Mouse (Mus musculus): ENCODE measurements around the gene Cyp4b1. TPM values are rescaled to one million over a fixed set of nuclear protein-coding genes. Genes with fewer than 3 reads are reported as not detected.
A peak's percentile ranks its signal among the peaks of the same experiment; 100 is the strongest.
"Not testable (repeated sequence)": the region's sequence is repeated elsewhere in the genome, so short reads cannot be mapped to it uniquely, and the experiment has no call there.

Cyp4b1 gene
- total and polyA plus RNA-seq, 2 experiments from 2014 or later, result 1.9 to 4.0 TPM

GRCm38 (mm10) chr4:115650866-115651265 is 3.3 kb upstream of the Cyp4b1 start:
- Histone ChIP-seq H3K4me1 (ENCODE audit: insufficient read depth, low read length) (no peaks in the 10 kb centered on the region), H3K36me3 (ENCODE audit: insufficient read depth, low read length) (no peaks in the 10 kb centered on the region), H3K27ac (ENCODE audit: low read depth, low read length) (no peak overlapping the region), H3K4me3 (ENCODE audit: low read depth, low read length) (no peak overlapping the region), H3K4me2 (ENCODE audit: low read depth, low read length, poor library complexity, severe bottlenecking) (no peak overlapping the region), H3K27me3 (ENCODE audit: insufficient read depth, low read length) (no peaks in the 10 kb centered on the region), H3K9me3 (ENCODE audit: low read length) (no peaks in the 10 kb centered on the region), H3K9ac (replicated peaks; ENCODE audit: low read length, poor library complexity, severe bottlenecking) (no peak overlapping the region)
- TF ChIP-seq CTCF (IDR thresholded peaks at IDR 0.05), result no peak
- ATAC-seq (ENCODE audit: low FRiP score), result no peak
- no peak for DNase-seq (ENCODE audit: low spot score)
- 88% methylated on average over 5 of the region's 5 CpGs for WGBS

DNA sequence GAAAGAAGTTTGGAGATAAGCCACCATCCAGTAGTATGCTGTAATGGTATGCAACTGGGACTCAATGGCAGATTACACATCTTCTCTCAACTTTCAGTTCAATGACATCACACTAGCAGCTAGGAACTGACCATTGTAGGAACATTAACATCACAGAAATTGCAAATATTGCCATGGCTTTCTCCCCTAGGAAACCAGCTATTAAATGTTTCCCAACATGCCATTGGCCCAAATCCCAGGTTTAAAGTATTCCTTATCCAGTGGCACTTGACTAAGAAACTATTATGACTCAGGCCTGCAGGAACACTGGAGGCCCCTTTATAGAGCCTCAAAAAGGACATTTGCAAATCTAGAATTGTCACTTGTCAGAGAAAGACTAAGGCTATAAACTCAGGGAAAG is 1.8 kb upstream of the Cyp4b1 start:
- Histone ChIP-seq H3K27me3 (ENCODE audit: insufficient read depth, low read length) (no peaks in the 10 kb centered on the region), H3K4me3 (ENCODE audit: low read depth, low read length) (no peak overlapping the region), H3K36me3 (ENCODE audit: insufficient read depth, low read length) (no peaks in the 10 kb centered on the region), H3K4me1 (ENCODE audit: insufficient read depth, low read length) (no peaks in the 10 kb centered on the region), H3K4me2 (ENCODE audit: low read depth, low read length, poor library complexity, severe bottlenecking) (no peak overlapping the region), H3K9me3 (ENCODE audit: low read length) (no peaks in the 10 kb centered on the region), H3K9ac (replicated peaks; ENCODE audit: low read length, poor library complexity, severe bottlenecking) (no peak overlapping the region), H3K27ac (ENCODE audit: low read depth, low read length) (no peak overlapping the region)
- ATAC-seq (ENCODE audit: low FRiP score) (no peak), DNase-seq (ENCODE audit: low spot score) (no peak)
- no peak for TF ChIP-seq CTCF (IDR thresholded peaks at IDR 0.05)

DNA sequence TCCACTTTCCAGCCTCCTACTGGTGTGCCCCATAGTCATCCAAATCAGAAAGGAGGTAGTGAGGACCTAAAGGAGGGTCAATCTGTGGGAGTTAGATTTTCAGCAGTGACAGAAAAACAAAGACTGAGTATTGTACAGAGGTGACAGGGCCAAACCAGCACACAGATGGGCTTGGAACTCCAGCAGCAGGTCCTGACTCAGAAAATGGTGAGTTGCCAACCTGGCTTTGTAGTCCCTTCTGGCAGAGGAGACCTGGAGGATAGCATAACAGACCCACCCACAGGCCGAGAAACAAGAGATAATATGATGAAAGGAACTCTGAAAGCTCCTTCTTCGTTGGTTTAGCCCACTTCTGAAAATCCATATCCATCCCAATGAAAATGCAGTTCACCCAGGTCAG is 1.2 kb upstream of the Cyp4b1 start:
- no peaks in the 10 kb centered on the region for H3K36me3 ChIP-seq (ENCODE audit: insufficient read depth, low read length)
- WGBS, result 85% methylated on average over 2 of the region's 2 CpGs

DNA sequence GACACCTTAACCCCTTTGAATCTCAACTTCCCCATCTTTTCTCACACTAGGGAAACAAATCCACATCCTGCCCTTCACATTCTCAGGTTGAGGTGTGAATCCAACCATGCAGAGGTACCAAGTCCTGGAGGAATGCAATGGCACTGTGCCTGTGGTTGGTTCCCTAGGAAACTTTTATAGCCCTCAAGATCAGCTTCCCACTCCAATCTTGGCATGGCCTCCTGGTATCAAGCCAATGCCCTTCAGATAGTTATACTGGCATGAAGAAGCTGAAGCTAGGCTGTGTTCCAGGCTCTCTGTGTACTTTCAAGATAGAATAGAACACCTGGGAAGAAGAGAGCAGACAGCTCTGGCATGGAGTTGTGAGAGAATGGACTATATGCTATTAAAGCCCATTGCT is 2.2 kb downstream of the Cyp4b1 start:
- Histone ChIP-seq H3K4me3 (ENCODE audit: low read depth, low read length) (no peak overlapping the region), H3K9me3 (ENCODE audit: low read length) (no peaks in the 10 kb centered on the region), H3K27ac (ENCODE audit: low read depth, low read length) (no peak overlapping the region), H3K36me3 (ENCODE audit: insufficient read depth, low read length) (no peaks in the 10 kb centered on the region), H3K9ac (replicated peaks; ENCODE audit: low read length, poor library complexity, severe bottlenecking) (no peak overlapping the region), H3K4me1 (ENCODE audit: insufficient read depth, low read length) (no peaks in the 10 kb centered on the region), H3K4me2 (ENCODE audit: low read depth, low read length, poor library complexity, severe bottlenecking) (no peak overlapping the region), H3K27me3 (ENCODE audit: insufficient read depth, low read length) (no peaks in the 10 kb centered on the region)
- peak; percentile 3 for DNase-seq (ENCODE audit: low spot score)
- ATAC-seq (ENCODE audit: low FRiP score), result no peak
- TF ChIP-seq CTCF (IDR thresholded peaks at IDR 0.05), result no peak

More for the DNA sequence above, 1.2 kb upstream of the Cyp4b1 start:
- no peaks in the 10 kb centered on the region for H3K4me1 ChIP-seq (ENCODE audit: insufficient read depth, low read length)
- no peak overlapping the region for H3K4me2 ChIP-seq (ENCODE audit: low read depth, low read length, poor library complexity, severe bottlenecking)
- no peak overlapping the region for H3K9ac ChIP-seq (replicated peaks; ENCODE audit: low read length, poor library complexity, severe bottlenecking)
- no peak for DNase-seq (ENCODE audit: low spot score)
- TF ChIP-seq CTCF (IDR thresholded peaks at IDR 0.05), result no peak
- H3K4me3 ChIP-seq (ENCODE audit: low read depth, low read length), result no peak overlapping the region
- no peak overlapping the region for H3K27ac ChIP-seq (ENCODE audit: low read depth, low read length)
- H3K27me3 ChIP-seq (ENCODE audit: insufficient read depth, low read length), result no peaks in the 10 kb centered on the region
- no peaks in the 10 kb centered on the region for H3K9me3 ChIP-seq (ENCODE audit: low read length)
- ATAC-seq (ENCODE audit: low FRiP score), result no peak

GRCm38 (mm10) chr4:115642967-115643754 is 4.4 kb downstream of the Cyp4b1 start:
- ATAC-seq (ENCODE audit: low FRiP score), result no peak
- no peak for TF ChIP-seq CTCF (IDR thresholded peaks at IDR 0.05)
- Histone ChIP-seq H3K9ac (replicated peaks; ENCODE audit: low read length, poor library complexity, severe bottlenecking) (no peak overlapping the region), H3K4me2 (ENCODE audit: low read depth, low read length, poor library complexity, severe bottlenecking) (no peak overlapping the region), H3K36me3 (ENCODE audit: insufficient read depth, low read length) (no peaks in the 10 kb centered on the region), H3K27ac (ENCODE audit: low read depth, low read length) (no peak overlapping the region), H3K9me3 (ENCODE audit: low read length) (no peaks in the 10 kb centered on the region), H3K4me3 (ENCODE audit: low read depth, low read length) (no peak overlapping the region), H3K27me3 (ENCODE audit: insufficient read depth, low read length) (no peaks in the 10 kb centered on the region), H3K4me1 (ENCODE audit: insufficient read depth, low read length) (no peaks in the 10 kb centered on the region)
- no peak for DNase-seq (ENCODE audit: low spot score)
- 79% methylated on average over 5 of the region's 5 CpGs for WGBS

DNA sequence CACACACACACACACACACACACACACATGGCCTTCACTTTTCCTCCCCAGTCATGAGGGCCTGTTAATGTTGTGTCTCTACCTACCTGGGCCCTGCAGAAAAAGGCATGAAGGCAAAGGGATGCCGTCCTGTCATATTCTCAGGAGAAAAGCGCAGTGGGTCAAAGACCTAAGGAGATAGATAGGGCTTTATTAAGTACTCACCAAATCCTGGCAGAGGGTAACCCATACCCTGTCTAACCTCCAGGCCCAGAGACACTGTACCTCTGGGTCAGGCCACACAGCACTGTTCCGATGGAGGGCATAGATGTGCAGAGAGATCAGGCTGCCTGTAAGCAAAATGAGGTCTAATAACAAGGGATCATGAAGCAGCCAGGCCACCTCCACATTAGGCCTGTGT is 22.0 kb downstream of the Cyp4b1 start:
- H3K4me2 ChIP-seq (ENCODE audit: low read depth, low read length, poor library complexity, severe bottlenecking), result not testable (repeated sequence)

More for the DNA sequence above, 22.0 kb downstream of the Cyp4b1 start:
- not testable (repeated sequence) for ATAC-seq (ENCODE audit: low FRiP score); H3K9me3 ChIP-seq (ENCODE audit: low read length); H3K9ac ChIP-seq (replicated peaks; ENCODE audit: low read length, poor library complexity, severe bottlenecking); H3K4me3 ChIP-seq (ENCODE audit: low read depth, low read length); DNase-seq (ENCODE audit: low spot score); H3K36me3 ChIP-seq (ENCODE audit: insufficient read depth, low read length); H3K27ac ChIP-seq (ENCODE audit: low read depth, low read length); H3K27me3 ChIP-seq (ENCODE audit: insufficient read depth, low read length); H3K4me1 ChIP-seq (ENCODE audit: insufficient read depth, low read length)
- WGBS, result 96% methylated on average over 3 of the region's 3 CpGs
